Mouse (Mus musculus) bone marrow macrophage, adult 2 months (primary cell): ENCODE results near the gene Clgn.

Source experiments
- CTCF ChIP-seq: IDR thresholded peaks from 2 replicates; pipeline ENCODE4 v1.5.1; 2012; ENCODE audit warnings: low read depth, mild to moderate bottlenecking, low read length, moderate library complexity
- POLR2A ChIP-seq: IDR thresholded peaks from 2 replicates; pipeline ENCODE4 v1.6.1; 2012; ENCODE audit warnings: mild to moderate bottlenecking, low read depth, low read length, borderline replicate concordance

- TF ChIP-seq CTCF (no peak), POLR2A (no peak)
Observed at GRCm38 (mm10) chr8:83392521-83392920, 2.9 kb downstream of the Clgn start.
